ENCODE assay signal across 24 mouse cellular contexts in genomic region chr4:119381471-119382190, GRCm38 (mm10). TPM values are rescaled to one million over a fixed set of nuclear protein-coding genes. Genes with fewer than 3 reads are reported as not detected.
DNase-seq lines count a peak whose midpoint lies in the region; ATAC-seq and TF ChIP-seq lines count a peak whose summit lies in the region.
"Had no signal": no experiment of that assay in that cellular context is flagged by ENCODE, and none has a peak within 500 bp of the region (broad histone marks: within the 10 kb centered on the region; RNA-seq: fewer than 3 reads in every experiment).

No protein-coding gene starts in this region.

- peak; percentile 21; the same call in 1 of the 2 replicates for TF ChIP-seq CTCF in layer of hippocampus, adult 2 months (conservative IDR thresholded peaks at IDR 0.05)
- peak; percentile 17; the same call in 1 of the 2 replicates for TF ChIP-seq CTCF in intestine, postnatal 0 days (IDR thresholded peaks at IDR 0.05; ENCODE audit: low read depth)
- no peak for TF ChIP-seq CTCF in liver, postnatal 0 days (IDR thresholded peaks at IDR 0.05; ENCODE audit: low read depth)

- 73% methylated on average over 7 of the region's 7 CpGs for WGBS in intestine, embryonic 15.5 days
- 67% methylated on average over 7 of the region's 7 CpGs for WGBS in intestine, embryonic 16.5 days
- 61% methylated on average over 7 of the region's 7 CpGs for WGBS in intestine, postnatal 0 days
- WGBS in liver, postnatal 0 days (ENCODE audit: insufficient replicate concordance): 69% methylated on average over 7 of the region's 7 CpGs

- no peaks in the 10 kb centered on the region for H3K9me3 ChIP-seq in intestine, embryonic 15.5 days
- H3K9me3 ChIP-seq in intestine, embryonic 16.5 days (ENCODE audit: control insufficient read depth, low read length): no peaks in the 10 kb centered on the region
- no peaks in the 10 kb centered on the region for H3K9me3 ChIP-seq in intestine, postnatal 0 days (ENCODE audit: control insufficient read depth)
- no peaks in the 10 kb centered on the region for H3K9me3 ChIP-seq in liver, postnatal 0 days (ENCODE audit: low read length)
- H3K9me3 ChIP-seq: embryonic facial prominence, embryonic 13.5 days; forebrain, embryonic 13.5 days; heart, embryonic 13.5 days; megakaryocyte, embryonic 14.5 days had no signal

- ATAC-seq in intestine, embryonic 15.5 days: peak; percentile 59
- ATAC-seq in intestine, embryonic 16.5 days: no peak
- ATAC-seq in intestine, postnatal 0 days: no peak
- no peak for ATAC-seq in liver, postnatal 0 days
- ATAC-seq: forebrain, embryonic 13.5 days; Patski had no signal

- no peak for TF ChIP-seq EP300 in liver, postnatal 0 days (IDR thresholded peaks at IDR 0.05; ENCODE audit: low read depth)

- H3K27me3 ChIP-seq in intestine, embryonic 15.5 days (replicated peaks): no peaks in the 10 kb centered on the region
- no peaks in the 10 kb centered on the region for H3K27me3 ChIP-seq in intestine, embryonic 16.5 days (replicated peaks; ENCODE audit: control insufficient read depth, insufficient read depth, low read length)
- H3K27me3 ChIP-seq in intestine, postnatal 0 days (replicated peaks; ENCODE audit: control insufficient read depth, insufficient read depth, low read length): no peaks in the 10 kb centered on the region
- no peaks in the 10 kb centered on the region for H3K27me3 ChIP-seq in liver, postnatal 0 days (ENCODE audit: insufficient read depth, low read length)
- H3K27me3 ChIP-seq: embryonic facial prominence, embryonic 13.5 days; forebrain, embryonic 13.5 days; heart, embryonic 13.5 days; Patski had no signal

- no peak overlapping the region for H3K27ac ChIP-seq in intestine, embryonic 15.5 days
- no peak overlapping the region for H3K27ac ChIP-seq in intestine, embryonic 16.5 days (ENCODE audit: low read length)
- no peak overlapping the region for H3K27ac ChIP-seq in layer of hippocampus, adult 2 months
- no peak overlapping the region for H3K27ac ChIP-seq in intestine, postnatal 0 days (ENCODE audit: low read depth, low read length)
- no peak overlapping the region for H3K27ac ChIP-seq in liver, postnatal 0 days (ENCODE audit: low read depth)
- H3K27ac ChIP-seq: embryonic facial prominence, embryonic 13.5 days; forebrain, embryonic 13.5 days; heart, embryonic 13.5 days had no signal

- no peak overlapping the region for H3K9ac ChIP-seq in intestine, embryonic 15.5 days
- H3K9ac ChIP-seq in intestine, embryonic 16.5 days (ENCODE audit: low read depth, low read length): no peak overlapping the region
- no peak overlapping the region for H3K9ac ChIP-seq in intestine, postnatal 0 days (ENCODE audit: low read depth, low read length)
- H3K9ac ChIP-seq in liver, postnatal 0 days (replicated peaks): no peak overlapping the region
- H3K9ac ChIP-seq: embryonic facial prominence, embryonic 13.5 days; forebrain, embryonic 13.5 days; heart, embryonic 13.5 days had no signal

- intact Hi-C loops in gastrocnemius, postnatal 36 days (cut with DNase I): no loop called here

- H3K4me3 ChIP-seq in intestine, embryonic 15.5 days (replicated peaks): no peak overlapping the region
- no peak overlapping the region for H3K4me3 ChIP-seq in intestine, embryonic 16.5 days (ENCODE audit: low read length)
- H3K4me3 ChIP-seq in layer of hippocampus, adult 2 months: no peak overlapping the region
- no peak overlapping the region for H3K4me3 ChIP-seq in intestine, postnatal 0 days (ENCODE audit: low read depth, low read length)
- H3K4me3 ChIP-seq in liver, postnatal 0 days (ENCODE audit: low read depth, low read length): no peak overlapping the region
- H3K4me3 ChIP-seq: embryonic facial prominence, embryonic 13.5 days; forebrain, embryonic 13.5 days; heart, embryonic 13.5 days; megakaryocyte, embryonic 14.5 days had no signal

- no peak for DNase-seq in layer of hippocampus, adult 2 months (ENCODE audit: low spot score in 2 of 2)
- no peak for DNase-seq in layer of hippocampus, adult 11-12 months (ENCODE audit: low spot score)
- peak; percentile 27 for DNase-seq in A20 (ENCODE audit: low read depth, low spot score)
- no peak for DNase-seq in gastrocnemius, postnatal 36 days
- DNase-seq in liver, postnatal 0 days: no peak
- DNase-seq: adrenal gland, postnatal 36 days; embryo, embryonic 11 days; heart, adult 18-20 months; heart, postnatal 14 days; layer of hippocampus, postnatal 36 days; midbrain, embryonic 14.5 days; right cerebral cortex, postnatal 14 days; thymus, postnatal 14 days had no signal

- H3K4me2 ChIP-seq in intestine, embryonic 15.5 days (replicated peaks): no peak overlapping the region
- no peak overlapping the region for H3K4me2 ChIP-seq in intestine, embryonic 16.5 days (ENCODE audit: low read depth, low read length)
- H3K4me2 ChIP-seq in intestine, postnatal 0 days (replicated peaks; ENCODE audit: low read depth): no peak overlapping the region
- no peak overlapping the region for H3K4me2 ChIP-seq in liver, postnatal 0 days (ENCODE audit: low read depth, low read length)
- H3K4me2 ChIP-seq: embryonic facial prominence, embryonic 13.5 days; forebrain, embryonic 13.5 days; heart, embryonic 13.5 days had no signal

- H3K36me3 ChIP-seq in intestine, embryonic 15.5 days: no peaks in the 10 kb centered on the region
- no peaks in the 10 kb centered on the region for H3K36me3 ChIP-seq in intestine, embryonic 16.5 days (ENCODE audit: control insufficient read depth, insufficient read depth, low read length)
- H3K36me3 ChIP-seq in intestine, postnatal 0 days (ENCODE audit: control insufficient read depth, insufficient read depth): no peaks in the 10 kb centered on the region
- H3K36me3 ChIP-seq in liver, postnatal 0 days (replicated peaks; ENCODE audit: insufficient read depth, low read length): no peaks in the 10 kb centered on the region
- H3K36me3 ChIP-seq: embryonic facial prominence, embryonic 13.5 days; heart, embryonic 13.5 days had no signal

- no peaks in the 10 kb centered on the region for H3K4me1 ChIP-seq in intestine, embryonic 15.5 days (replicated peaks)
- no peaks in the 10 kb centered on the region; the same call in 1 of the 2 replicates for H3K4me1 ChIP-seq in intestine, embryonic 16.5 days (ENCODE audit: control insufficient read depth, insufficient read depth, low read length)
- H3K4me1 ChIP-seq in intestine, postnatal 0 days (replicated peaks; ENCODE audit: control insufficient read depth, insufficient read depth, low read length): no peaks in the 10 kb centered on the region
- H3K4me1 ChIP-seq in liver, postnatal 0 days (ENCODE audit: insufficient read depth): no peaks in the 10 kb centered on the region

RNA-seq across cellular contexts. Expression of gene Ccdc30, which starts 33.7 kb away (rescaled TPM):
- 5.2 and 5.5 TPM in 2 replicates for polyA plus RNA-seq in intestine, embryonic 15.5 days (2015; fragmentation: Nextera tagmentation; extraction: Ambion mirVana)
- 2.7 and 2.8 TPM in 2 replicates for polyA plus RNA-seq in intestine, embryonic 16.5 days (2015; fragmentation: Nextera tagmentation; extraction: Ambion mirVana)
- 10 to 100 TPM; 24.8 to 25.8 TPM for total RNA-seq in layer of hippocampus, adult 2 months (2021)
- 0.64 and 1.3 TPM in 2 replicates for polyA plus RNA-seq in intestine, postnatal 0 days (2015; fragmentation: Nextera tagmentation; extraction: Ambion mirVana)
- total RNA-seq in gastrocnemius, postnatal 36 days (2021): under 1 TPM; 0.20 to 0.28 TPM
- 2.4 and 2.9 TPM in 2 replicates for polyA plus RNA-seq in liver, postnatal 0 days (2015; fragmentation: Nextera tagmentation; extraction: Ambion mirVana)

RNA-seq across cellular contexts. Expression of gene Ppcs, which starts 40.6 kb away (rescaled TPM):
- 40.9 and 43.8 TPM in 2 replicates for polyA plus RNA-seq in intestine, embryonic 15.5 days (2015; fragmentation: Nextera tagmentation; extraction: Ambion mirVana)
- 51.4 and 52.3 TPM in 2 replicates for polyA plus RNA-seq in intestine, embryonic 16.5 days (2015; fragmentation: Nextera tagmentation; extraction: Ambion mirVana)
- total RNA-seq in layer of hippocampus, adult 2 months (2021): 1 to 10 TPM; 7.0 to 7.2 TPM
- 83.9 and 92.5 TPM in 2 replicates for polyA plus RNA-seq in intestine, postnatal 0 days (2015; fragmentation: Nextera tagmentation; extraction: Ambion mirVana)
- total RNA-seq in gastrocnemius, postnatal 36 days (2021): 1 to 10 TPM; 3.8 to 4.9 TPM
- polyA plus RNA-seq in liver, postnatal 0 days (2015; fragmentation: Nextera tagmentation; extraction: Ambion mirVana): 33.0 and 37.0 TPM in 2 replicates

RNA-seq across cellular contexts. Expression of gene Zmynd12, which starts 41.0 kb away (rescaled TPM):
- polyA plus RNA-seq in intestine, embryonic 15.5 days (2015; fragmentation: Nextera tagmentation; extraction: Ambion mirVana): 0.56 and 0.57 TPM in 2 replicates
- polyA plus RNA-seq in intestine, embryonic 16.5 days (2015; fragmentation: Nextera tagmentation; extraction: Ambion mirVana): 0.99 and 1.2 TPM in 2 replicates
- under 1 TPM; 0.39 to 0.41 TPM for total RNA-seq in layer of hippocampus, adult 2 months (2021)
- 0.52 and 0.59 TPM in 2 replicates for polyA plus RNA-seq in intestine, postnatal 0 days (2015; fragmentation: Nextera tagmentation; extraction: Ambion mirVana)
- not detected for total RNA-seq in gastrocnemius, postnatal 36 days (2021)
- polyA plus RNA-seq in liver, postnatal 0 days (2015; fragmentation: Nextera tagmentation; extraction: Ambion mirVana): 1.3 TPM in 2 replicates
- total RNA-seq: gastrocnemius, adult 8-10 months; heart, adult 18-20 months; heart, postnatal 14 days; left cerebral cortex, postnatal 10 days had no signal
- polyA plus RNA-seq: embryonic facial prominence, embryonic 13.5 days; neural tube, embryonic 11.5 days had no signal
